Mouse (Mus musculus) ES-E14 (cell line): Measurements from ENCODE around the gene F8.

Experiments used
- HCFC1 ChIP-seq: IDR thresholded peaks from 2 replicates; pipeline ENCODE4 v1.6.1; 2012; ENCODE audit warnings: low read length, inconsistent platforms, borderline replicate concordance; ENCODE audit not compliant: insufficient read depth
- MAFK ChIP-seq: IDR thresholded peaks from 2 replicates; pipeline ENCODE4 v1.6.1; 2014; ENCODE audit warnings: mild to moderate bottlenecking, low read depth, low read length, inconsistent platforms; ENCODE audit not compliant: insufficient read depth
- ZC3H11A ChIP-seq: IDR thresholded peaks from 2 replicates; pipeline ENCODE4 v1.6.1; 2012; ENCODE audit warnings: low read depth, mild to moderate bottlenecking, inconsistent platforms, low read length, borderline replicate concordance
- ZNF384 ChIP-seq: IDR thresholded peaks from 2 replicates; pipeline ENCODE4 v1.6.1; 2012; ENCODE audit warnings: low read depth, low read length, inconsistent platforms

DNA sequence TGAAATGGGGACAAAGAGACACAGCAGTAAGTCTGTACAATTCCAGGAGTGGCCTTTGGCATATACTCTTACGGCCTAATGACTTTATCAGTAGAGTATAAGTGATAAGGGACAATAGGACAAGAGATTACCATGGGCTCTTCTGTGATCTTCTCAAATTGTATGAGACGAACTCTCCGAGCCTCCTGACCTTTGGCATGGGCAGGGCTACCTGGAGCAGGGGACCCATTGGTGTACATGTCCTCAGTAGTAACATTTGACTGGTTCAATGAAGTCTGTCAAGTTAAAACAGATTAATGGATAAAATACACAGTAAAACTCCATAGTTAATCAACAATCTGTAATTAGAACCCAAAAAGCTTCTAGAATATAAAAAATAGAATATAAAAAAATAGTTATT, 256.8 kb downstream of the F8 start:
- no peak for TF ChIP-seq HCFC1
- no peak for TF ChIP-seq ZNF384
- no peak for TF ChIP-seq ZC3H11A
- no peak for TF ChIP-seq MAFK
